Mouse (Mus musculus) bone marrow, adult 2 months (tissue): ENCODE measurements around the gene Ltbp4.

Experiments
- CTCF ChIP-seq: fragments of 200-500 bp; IDR thresholded peaks from 2 replicates; pipeline ENCODE4 v1.5.1; 2011; ENCODE audit warnings: low read length, control low read depth; ENCODE audit not compliant: control insufficient read depth, insufficient read depth
- POLR2A ChIP-seq: fragments of 200-500 bp; IDR thresholded peaks from 2 replicates; pipeline ENCODE4 v1.6.1; 2011; ENCODE audit warnings: low read depth, mild to moderate bottlenecking, control low read depth, low read length, borderline replicate concordance; ENCODE audit not compliant: control insufficient read depth

DNA sequence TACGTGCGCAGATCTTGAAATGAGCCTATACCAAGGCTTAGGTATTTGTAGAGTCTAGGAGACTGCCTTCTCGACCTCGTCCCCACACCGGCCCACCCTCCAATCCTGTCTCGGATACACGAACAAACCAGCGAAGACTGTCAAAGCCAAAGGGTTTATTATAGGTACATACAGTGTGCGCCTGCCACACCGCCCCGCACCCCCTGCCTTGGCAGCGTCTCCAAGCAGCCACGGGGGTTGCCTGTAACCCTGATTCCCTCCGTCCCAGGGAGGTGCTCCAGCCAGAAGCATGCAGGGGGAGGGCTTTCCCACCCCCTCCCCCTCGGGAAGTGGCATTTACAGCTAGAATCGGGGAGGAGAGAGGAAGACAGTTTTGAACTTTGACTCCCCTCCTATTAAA lies 18.8 kb upstream of the Ltbp4 start:
- TF ChIP-seq CTCF = no peak
- no peak for TF ChIP-seq POLR2A
